Mouse (Mus musculus): ENCODE results near the gene Olfr1206. TPM values are rescaled to one million over a fixed set of nuclear protein-coding genes. Genes with fewer than 3 reads are reported as not detected.

Olfr1206 gene
- polyA plus RNA-seq (2015; fragmentation: Nextera tagmentation; extraction: Ambion mirVana) = not detected in 2 replicates

DNA sequence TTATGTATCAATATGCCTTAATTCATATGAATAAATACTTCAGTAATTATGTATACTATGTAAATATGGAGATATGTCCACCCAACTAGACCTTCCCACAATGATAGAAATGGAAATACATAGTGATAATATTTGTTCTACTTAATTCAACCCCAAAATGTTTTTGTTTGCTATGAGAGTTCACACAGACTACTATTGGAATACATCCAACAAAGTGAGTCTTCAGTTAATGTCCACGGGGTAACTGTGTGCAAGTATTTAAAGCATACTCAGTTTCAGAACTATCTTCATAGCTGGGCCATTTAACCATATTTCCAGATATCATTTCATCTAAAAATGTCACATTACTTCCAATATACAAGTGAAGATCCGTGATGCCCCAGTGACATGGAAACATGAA lies at the start of gene Olfr1206:
Gene Olfr1206 (plus strand): TSS at position 301 of the 400 bp plus-strand sequence.
- WGBS (ENCODE audit: insufficient replicate concordance) = 72% methylated on average over 2 of the region's 2 CpGs
- H3K9me3 ChIP-seq (ENCODE audit: low read length) = 0 out of 2 replicates have a peak, but pooled peaks cover 2% of the 10 kb centered on the region

DNA sequence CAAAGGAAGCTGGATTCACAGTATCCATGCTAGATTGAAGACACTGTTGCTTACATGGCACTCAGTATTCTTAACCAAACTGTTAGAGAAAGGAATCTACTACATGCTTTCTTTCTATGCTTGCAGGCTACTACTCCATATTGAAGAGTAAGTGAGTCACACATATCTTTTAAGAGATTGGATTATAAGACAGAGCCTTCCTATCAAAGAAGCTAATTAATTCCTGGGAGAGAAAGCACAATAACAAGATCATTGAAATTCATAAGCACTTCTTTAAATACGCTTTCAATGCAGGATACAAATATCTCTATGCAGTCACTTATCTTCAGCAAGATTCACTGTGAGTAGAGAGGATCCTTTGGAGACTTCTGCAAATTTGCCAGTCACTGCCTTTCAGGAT lies 48.8 kb upstream of the Olfr1206 start, which contains the start of gene Olfr1202:
Gene Olfr1202 (plus strand): TSS at position 301 of the 400 bp plus-strand sequence.
- H3K4me2 ChIP-seq (ENCODE audit: low read depth, low read length) = no peak within 1 kb of the TSS
- no peaks in the 10 kb centered on the region for H3K9me3 ChIP-seq (ENCODE audit: low read length)
- ATAC-seq (no peak), DNase-seq (no peak)
- H3K9ac ChIP-seq (replicated peaks) = no peak within 1 kb of the TSS
- 75% methylated on average over 1 of the region's 1 CpGs for WGBS (ENCODE audit: insufficient replicate concordance)
- no peaks in the 10 kb centered on the region for H3K27me3 ChIP-seq (ENCODE audit: insufficient read depth, low read length)
- no peaks in the 10 kb centered on the region for H3K4me1 ChIP-seq (ENCODE audit: insufficient read depth)
- TF ChIP-seq EP300 (IDR thresholded peaks at IDR 0.05; ENCODE audit: low read depth) (no peak), CTCF (IDR thresholded peaks at IDR 0.05; ENCODE audit: low read depth) (no peak)
- no peak within 1 kb of the TSS for H3K4me3 ChIP-seq (ENCODE audit: low read depth, low read length)
- H3K27ac ChIP-seq (ENCODE audit: low read depth) = no peak within 1 kb of the TSS
- no peaks in the 10 kb centered on the region for H3K36me3 ChIP-seq (replicated peaks; ENCODE audit: insufficient read depth, low read length)

More for the DNA sequence above, at the start of gene Olfr1206:
- no peak within 1 kb of the TSS for H3K4me2 ChIP-seq (ENCODE audit: low read depth, low read length)
- no peaks in the 10 kb centered on the region for H3K4me1 ChIP-seq (ENCODE audit: insufficient read depth)
- H3K4me3 ChIP-seq (ENCODE audit: low read depth, low read length) = no peak within 1 kb of the TSS
- no peak within 1 kb of the TSS for H3K9ac ChIP-seq (replicated peaks)
- DNase-seq (no peak), ATAC-seq (no peak)
- TF ChIP-seq EP300 (IDR thresholded peaks at IDR 0.05; ENCODE audit: low read depth) (no peak), CTCF (IDR thresholded peaks at IDR 0.05; ENCODE audit: low read depth) (no peak)
- no peaks in the 10 kb centered on the region for H3K27me3 ChIP-seq (ENCODE audit: insufficient read depth, low read length)
- no peak within 1 kb of the TSS for H3K27ac ChIP-seq (ENCODE audit: low read depth)
- no peaks in the 10 kb centered on the region for H3K36me3 ChIP-seq (replicated peaks; ENCODE audit: insufficient read depth, low read length)

DNA sequence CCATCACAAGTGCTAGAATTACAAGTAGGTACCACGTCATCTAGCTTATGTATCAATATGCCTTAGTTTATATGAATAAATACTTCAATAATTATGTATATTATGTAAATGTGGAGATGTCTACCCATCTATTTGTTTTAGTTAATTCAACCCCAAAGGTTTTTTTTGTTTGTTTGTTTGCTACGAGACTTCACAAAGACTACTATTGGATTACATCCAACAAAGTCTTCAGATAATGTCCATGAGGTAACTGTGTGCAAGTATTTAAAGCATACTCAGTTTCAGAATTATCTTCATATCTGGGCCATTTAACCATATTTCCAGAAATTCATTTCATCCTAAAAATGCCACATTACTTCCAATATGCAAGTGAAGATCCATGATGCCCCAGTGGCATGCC lies 33.6 kb upstream of the Olfr1206 start, which contains the start of gene Olfr1205:
Gene Olfr1205 (plus strand): TSS at position 301 of the 400 bp plus-strand sequence.
- ATAC-seq = no peak
- H3K9ac ChIP-seq (replicated peaks) = no peak within 1 kb of the TSS
- no peaks in the 10 kb centered on the region for H3K36me3 ChIP-seq (replicated peaks; ENCODE audit: insufficient read depth, low read length)
- H3K4me3 ChIP-seq (ENCODE audit: low read depth, low read length) = no peak within 1 kb of the TSS
- no peak for DNase-seq
- H3K27me3 ChIP-seq (ENCODE audit: insufficient read depth, low read length) = no peaks in the 10 kb centered on the region
- H3K4me1 ChIP-seq (ENCODE audit: insufficient read depth) = no peaks in the 10 kb centered on the region
- TF ChIP-seq CTCF (IDR thresholded peaks at IDR 0.05; ENCODE audit: low read depth) = no peak
- no peak for TF ChIP-seq EP300 (IDR thresholded peaks at IDR 0.05; ENCODE audit: low read depth)
- no peak within 1 kb of the TSS for H3K4me2 ChIP-seq (ENCODE audit: low read depth, low read length)
- WGBS (ENCODE audit: insufficient replicate concordance) = 79% methylated on average over 2 of the region's 2 CpGs
- no peak within 1 kb of the TSS for H3K27ac ChIP-seq (ENCODE audit: low read depth)
- H3K9me3 ChIP-seq (ENCODE audit: low read length) = no peaks in the 10 kb centered on the region

DNA sequence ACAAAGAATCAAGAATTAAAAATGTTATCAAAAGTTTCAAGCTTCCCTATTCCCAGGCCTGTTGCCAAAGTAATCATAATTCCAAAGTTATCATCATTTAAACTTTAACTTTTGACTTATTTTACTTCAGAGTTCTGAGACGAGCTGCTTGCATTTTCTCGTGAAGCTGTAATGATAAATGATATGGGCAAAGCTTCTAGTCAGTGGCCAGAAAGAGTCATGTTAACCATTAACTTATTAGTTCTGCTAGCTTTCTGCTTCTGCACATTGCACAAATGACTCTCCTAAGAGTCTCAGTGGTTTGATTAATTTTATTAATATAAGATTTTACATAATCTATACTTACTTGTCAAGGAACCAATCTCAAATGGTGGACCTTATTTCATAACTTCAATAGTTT lies 24.6 kb upstream of the Olfr1206 start:
- DNase-seq (no peak), ATAC-seq (no peak)
- WGBS (ENCODE audit: insufficient replicate concordance) = 54% methylated on average over 2 of the region's 2 CpGs
- no peak overlapping the region for H3K4me3 ChIP-seq (ENCODE audit: low read depth, low read length)
- H3K9ac ChIP-seq (replicated peaks) = no peak overlapping the region
- no peaks in the 10 kb centered on the region for H3K4me1 ChIP-seq (ENCODE audit: insufficient read depth)
- H3K9me3 ChIP-seq (ENCODE audit: low read length) = no peaks in the 10 kb centered on the region
- TF ChIP-seq CTCF (IDR thresholded peaks at IDR 0.05; ENCODE audit: low read depth) (no peak), EP300 (IDR thresholded peaks at IDR 0.05; ENCODE audit: low read depth) (no peak)
- H3K4me2 ChIP-seq (ENCODE audit: low read depth, low read length) = no peak overlapping the region
- H3K36me3 ChIP-seq (replicated peaks; ENCODE audit: insufficient read depth, low read length) = no peaks in the 10 kb centered on the region
- no peak overlapping the region for H3K27ac ChIP-seq (ENCODE audit: low read depth)
- H3K27me3 ChIP-seq (ENCODE audit: insufficient read depth, low read length) = no peaks in the 10 kb centered on the region

DNA sequence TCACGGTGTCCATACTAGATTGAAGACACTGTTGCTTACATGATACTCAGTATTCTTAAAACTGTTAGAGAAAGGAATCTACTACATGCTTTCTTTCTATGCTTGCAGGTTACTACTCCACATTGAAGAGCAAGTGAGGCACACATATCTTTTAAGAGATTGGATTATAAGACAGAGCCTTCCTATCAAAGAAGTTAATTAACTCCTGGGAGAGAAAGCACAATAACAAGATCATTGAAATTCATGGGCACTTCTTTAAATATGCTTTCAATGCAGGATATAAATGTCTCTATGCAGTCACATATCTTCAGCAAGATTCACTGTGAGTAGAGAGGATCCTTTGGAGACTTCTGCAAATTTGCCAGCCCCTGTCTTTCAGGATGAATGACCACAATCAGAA lies 14.0 kb upstream of the Olfr1206 start, which contains the start of gene Olfr1204:
Gene Olfr1204 (plus strand): TSS at position 301 of the 400 bp plus-strand sequence.
- 80% methylated on average over 1 of the region's 1 CpGs for WGBS (ENCODE audit: insufficient replicate concordance)
- no peak for ATAC-seq
- no peak for DNase-seq
- Histone ChIP-seq H3K4me1 (ENCODE audit: insufficient read depth) (no peaks in the 10 kb centered on the region), H3K27ac (ENCODE audit: low read depth) (no peak within 1 kb of the TSS), H3K4me3 (ENCODE audit: low read depth, low read length) (no peak within 1 kb of the TSS), H3K9ac (replicated peaks) (no peak within 1 kb of the TSS), H3K9me3 (ENCODE audit: low read length) (no peaks in the 10 kb centered on the region), H3K27me3 (ENCODE audit: insufficient read depth, low read length) (no peaks in the 10 kb centered on the region), H3K4me2 (ENCODE audit: low read depth, low read length) (no peak within 1 kb of the TSS), H3K36me3 (replicated peaks; ENCODE audit: insufficient read depth, low read length) (no peaks in the 10 kb centered on the region)
- TF ChIP-seq CTCF (IDR thresholded peaks at IDR 0.05; ENCODE audit: low read depth) = no peak
- no peak for TF ChIP-seq EP300 (IDR thresholded peaks at IDR 0.05; ENCODE audit: low read depth)

DNA sequence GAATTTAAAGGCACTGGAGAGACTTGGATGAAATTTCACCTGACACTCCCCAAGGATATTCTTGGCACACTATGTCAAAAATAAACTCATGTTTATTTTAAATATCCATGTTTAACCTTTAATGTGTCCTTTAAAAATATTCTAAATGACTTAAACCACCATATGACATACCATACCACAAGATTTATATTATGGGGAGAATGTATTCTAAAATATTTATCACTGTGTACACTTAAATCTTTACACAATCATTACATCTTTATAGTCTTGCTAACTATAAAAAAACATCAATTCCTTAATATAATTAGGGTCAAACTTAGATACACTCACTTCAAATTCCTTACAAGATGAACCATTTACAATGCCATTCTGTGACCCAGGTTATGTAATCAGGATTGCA lies 39.2 kb downstream of the Olfr1206 start, which contains the start of gene Olfr1208:
Gene Olfr1208 (minus strand): TSS at position 101 of the 400 bp plus-strand sequence.
- Histone ChIP-seq H3K4me2 (ENCODE audit: low read depth, low read length) (no peak within 1 kb of the TSS), H3K4me3 (ENCODE audit: low read depth, low read length) (no peak within 1 kb of the TSS), H3K9ac (replicated peaks) (no peak within 1 kb of the TSS), H3K9me3 (ENCODE audit: low read length) (no peaks in the 10 kb centered on the region), H3K27me3 (ENCODE audit: insufficient read depth, low read length) (no peaks in the 10 kb centered on the region), H3K36me3 (replicated peaks; ENCODE audit: insufficient read depth, low read length) (no peaks in the 10 kb centered on the region), H3K4me1 (ENCODE audit: insufficient read depth) (no peaks in the 10 kb centered on the region), H3K27ac (ENCODE audit: low read depth) (no peak within 1 kb of the TSS)
- TF ChIP-seq EP300 (IDR thresholded peaks at IDR 0.05; ENCODE audit: low read depth) = no peak
- no peak for TF ChIP-seq CTCF (IDR thresholded peaks at IDR 0.05; ENCODE audit: low read depth)
- ATAC-seq = no peak
- DNase-seq = no peak

All from liver, postnatal 0 days (tissue).